Mouse (Mus musculus): ENCODE measurements at regions not wholly inside any gene's neighbourhood (a gene's known extent, or its start where the extent isn't known, plus 50 kb on each side); places are given as distances from the start of the nearest gene placed in this dataset.

- no peak for DNase-seq (ENCODE audit: low spot score)
Observed at GRCm38 (mm10) chr12:39840179-39840578, 197.6 kb downstream of the Arl4a start.

- no peak for DNase-seq (ENCODE audit: low spot score)
Observed at GRCm38 (mm10) chr12:39831079-39831478, 206.7 kb downstream of the Arl4a start.

- no peak for DNase-seq (ENCODE audit: low spot score)
Observed at GRCm38 (mm10) chr12:39830530-39830929, 207.3 kb downstream of the Arl4a start.

GRCm38 (mm10) chr12:39822671-39823070, 215.2 kb downstream of the Arl4a start:
- no peak for DNase-seq (ENCODE audit: low spot score)

GRCm38 (mm10) chr12:39801536-39801935, 236.3 kb downstream of the Arl4a start:
- DNase-seq (ENCODE audit: low spot score) = no peak

- no peak for DNase-seq (ENCODE audit: low spot score)
Observed at GRCm38 (mm10) chr12:39797843-39798242, 240.0 kb downstream of the Arl4a start.

- no peak for DNase-seq (ENCODE audit: low spot score)
Observed at GRCm38 (mm10) chr12:39796939-39797338, 240.9 kb downstream of the Arl4a start.

GRCm38 (mm10) chr12:39785026-39785425, 252.8 kb downstream of the Arl4a start:
- no peak for DNase-seq (ENCODE audit: low spot score)

- DNase-seq (ENCODE audit: low spot score) = no peak
Observed at GRCm38 (mm10) chr12:39784532-39784931, 253.3 kb downstream of the Arl4a start.

GRCm38 (mm10) chr12:39776173-39776572, 261.7 kb downstream of the Arl4a start:
- no peak for DNase-seq (ENCODE audit: low spot score)

GRCm38 (mm10) chr12:39766988-39767387, 270.8 kb downstream of the Arl4a start:
- no peak for DNase-seq (ENCODE audit: low spot score)

GRCm38 (mm10) chr12:39763529-39763928, 274.3 kb downstream of the Arl4a start:
- no peak for DNase-seq (ENCODE audit: low spot score)

GRCm38 (mm10) chr12:39761946-39762345, 275.9 kb downstream of the Arl4a start:
- no peak for DNase-seq (ENCODE audit: low spot score)

GRCm38 (mm10) chr12:39761326-39761725, 276.5 kb downstream of the Arl4a start:
- no peak for DNase-seq (ENCODE audit: low spot score)

- DNase-seq (ENCODE audit: low spot score) = no peak
Observed at GRCm38 (mm10) chr12:39757975-39758374, 279.9 kb downstream of the Arl4a start.

GRCm38 (mm10) chr12:39751850-39752249, 286.0 kb downstream of the Arl4a start:
- DNase-seq (ENCODE audit: low spot score) = no peak

GRCm38 (mm10) chr12:39742156-39743063, 295.4 kb downstream of the Arl4a start:
- no peak for DNase-seq (ENCODE audit: low spot score)

GRCm38 (mm10) chr12:39741051-39741847, 296.6 kb downstream of the Arl4a start:
- no peak for DNase-seq (ENCODE audit: low spot score)

GRCm38 (mm10) chr12:39736966-39737365, 300.9 kb downstream of the Arl4a start:
- DNase-seq (ENCODE audit: low spot score) = no peak

- no peak for DNase-seq (ENCODE audit: low spot score)
Observed at GRCm38 (mm10) chr12:39736097-39736920, 301.5 kb downstream of the Arl4a start.

GRCm38 (mm10) chr12:39734176-39734575, 303.6 kb downstream of the Arl4a start:
- no peak for DNase-seq (ENCODE audit: low spot score)

- no peak for DNase-seq (ENCODE audit: low spot score)
Observed at GRCm38 (mm10) chr12:39731177-39731576, 306.6 kb downstream of the Arl4a start.

Data from ovary, postnatal 36 days (tissue).